Mouse (Mus musculus) T-cell, adult 2 months (primary cell): ENCODE measurements around the gene Mex3d.

Source experiments
- DNase-seq: peaks from one replicate; pipeline ENCODE4 v3.0.0; 2022; ENCODE audit warnings: low spot score

Mex3d gene

GRCm38 (mm10) chr10:80385811-80386734, 1.4 kb downstream of the Mex3d start:
- DNase-seq: no peak

DNA sequence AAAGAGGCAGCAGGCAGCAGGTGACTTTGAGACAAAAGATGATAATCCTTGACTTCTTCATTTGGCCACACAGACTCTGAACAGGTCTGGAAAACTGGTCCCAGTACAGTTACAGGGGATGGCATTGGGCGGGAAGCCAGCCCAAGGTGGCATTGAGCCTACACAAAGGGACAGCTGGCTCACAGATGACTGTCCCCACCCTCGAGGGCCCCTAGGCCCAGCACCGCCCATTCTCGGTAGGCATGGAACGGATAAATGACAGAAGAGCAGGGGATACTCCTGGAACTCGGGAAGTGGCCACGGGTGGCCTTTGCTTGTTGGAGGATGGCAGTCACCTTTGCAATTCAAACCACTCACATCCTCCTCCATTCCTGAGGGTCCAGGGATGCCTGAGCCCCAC, 2.1 kb downstream of the Mex3d start:
- no peak for DNase-seq

DNA sequence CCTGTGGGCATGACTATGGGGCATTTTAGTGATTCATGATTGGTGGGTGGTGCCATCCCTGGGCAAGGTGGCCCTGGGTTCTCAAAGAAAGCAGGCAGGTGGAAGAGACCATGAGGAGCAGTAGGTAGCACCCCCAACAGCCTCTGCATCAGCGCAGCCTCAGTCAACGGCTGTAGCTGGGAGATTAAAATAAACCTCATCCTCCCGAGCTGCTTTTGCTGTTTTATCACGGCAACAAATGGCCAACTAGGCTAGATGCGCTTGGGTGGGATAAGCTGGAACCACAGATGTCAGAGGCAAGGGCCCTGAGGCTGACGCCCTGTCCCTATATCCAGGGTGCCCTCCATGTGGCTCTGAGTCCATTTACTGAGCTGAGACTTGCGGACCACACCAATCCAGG, 2.8 kb downstream of the Mex3d start:
- no peak for DNase-seq

GRCm38 (mm10) chr10:80384115-80384639, 3.3 kb downstream of the Mex3d start:
- no peak for DNase-seq

- no peak for DNase-seq
Observed at GRCm38 (mm10) chr10:80383431-80383830, 4.0 kb downstream of the Mex3d start.

GRCm38 (mm10) chr10:80382641-80383365, 4.7 kb downstream of the Mex3d start:
- no peak for DNase-seq

GRCm38 (mm10) chr10:80377716-80378115, 9.7 kb downstream of the Mex3d start:
- peak; percentile 39 for DNase-seq

- peak; percentile 89 for DNase-seq
Observed at GRCm38 (mm10) chr10:80376160-80376559, 11.3 kb downstream of the Mex3d start.

- DNase-seq: peak; percentile 77
Observed at GRCm38 (mm10) chr10:80374063-80374462, 13.4 kb downstream of the Mex3d start.

- DNase-seq: no peak
Observed at GRCm38 (mm10) chr10:80372706-80373105, 14.8 kb downstream of the Mex3d start.

- DNase-seq: no peak
Observed at GRCm38 (mm10) chr10:80371983-80372382, 15.5 kb downstream of the Mex3d start.

GRCm38 (mm10) chr10:80371411-80371966, 16.0 kb downstream of the Mex3d start:
- DNase-seq: peak; percentile 45

GRCm38 (mm10) chr10:80369995-80370747, 17.3 kb downstream of the Mex3d start:
- DNase-seq: no peak

GRCm38 (mm10) chr10:80368392-80368791, 19.1 kb downstream of the Mex3d start:
- DNase-seq: peak; percentile 34

GRCm38 (mm10) chr10:80367954-80368353, 19.5 kb downstream of the Mex3d start:
- no peak for DNase-seq

GRCm38 (mm10) chr10:80365736-80366135, 21.7 kb downstream of the Mex3d start:
- DNase-seq: no peak

- no peak for DNase-seq
Observed at GRCm38 (mm10) chr10:80363734-80364133, 23.7 kb downstream of the Mex3d start.

- no peak for DNase-seq
Observed at GRCm38 (mm10) chr10:80357994-80358639, 29.3 kb downstream of the Mex3d start.

GRCm38 (mm10) chr10:80357336-80357735, 30.1 kb downstream of the Mex3d start:
- DNase-seq: no peak

GRCm38 (mm10) chr10:80356737-80357136, 30.7 kb downstream of the Mex3d start:
- no peak for DNase-seq

DNA sequence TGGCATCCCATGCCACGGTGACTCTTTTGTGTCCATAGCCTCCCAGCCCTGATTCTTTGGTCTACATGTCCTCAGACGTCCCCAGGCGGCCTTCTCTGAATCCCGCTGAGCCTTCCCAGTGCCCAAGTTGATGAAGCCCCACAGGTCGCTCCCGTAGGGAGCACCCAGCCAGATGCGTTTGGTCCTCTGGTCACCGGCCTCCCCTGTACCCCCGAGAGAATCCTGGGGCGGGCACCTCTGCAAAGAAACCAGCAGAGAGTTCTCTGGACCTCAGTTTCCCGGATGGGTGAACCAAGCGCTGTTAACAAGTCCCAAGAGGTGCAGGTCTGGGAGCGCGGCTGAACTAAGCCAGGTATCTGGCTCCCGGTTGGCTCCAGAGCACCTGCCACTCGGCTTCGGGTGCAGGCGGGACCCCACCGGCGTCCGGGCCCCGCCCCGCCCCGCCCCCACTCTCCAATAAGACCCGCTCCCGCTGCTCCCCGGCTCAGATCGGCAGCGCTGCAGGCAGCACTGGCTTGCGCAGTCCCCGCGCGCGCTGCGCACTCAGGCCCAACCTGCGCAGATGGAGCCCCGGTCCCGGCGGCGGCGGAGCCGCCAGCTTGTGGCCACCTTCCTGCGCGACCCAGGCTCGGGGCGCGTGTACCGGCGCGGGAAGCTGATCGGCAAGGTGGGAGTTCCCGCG, 31.3 kb downstream of the Mex3d start, which contains the start of gene Plk5:
Plk5 (plus strand) TSS at position 459 of the 682 bp plus-strand sequence.
- no peak for DNase-seq
